Mouse (Mus musculus) kidney, embryonic 16.5 days (tissue): ENCODE measurements around the gene Gm3336. TPM values are rescaled to one million over a fixed set of nuclear protein-coding genes. Genes with fewer than 3 reads are reported as not detected.

ENCODE experiments used
- ATAC-seq: fragments of 200-750 bp; cut with Nextera tagmentation; 2 replicates; pipeline ENCODE4 v1.8.0; 2017; ENCODE audit warnings: moderate TSS enrichment; ENCODE audit not compliant: low FRiP score, low TSS enrichment
- H3K27ac ChIP-seq: fragments of 300-500 bp; sonication (generic); 2 replicates; pipeline ENCODE4 v1.5.1; 2014; ENCODE audit warnings: low read length
- H3K27me3 ChIP-seq: fragments of 300-500 bp; sonication (generic); 2 replicates; pipeline ENCODE4 v1.6.1; 2014; ENCODE audit warnings: low read length, control low read depth, mixed read lengths; ENCODE audit not compliant: insufficient read depth
- H3K36me3 ChIP-seq: fragments of 300-500 bp; sonication (generic); 2 replicates; pipeline ENCODE4 v1.6.1; 2014; ENCODE audit warnings: low read length, control low read depth, mixed read lengths; ENCODE audit not compliant: insufficient read depth
- H3K4me1 ChIP-seq: fragments of 300-500 bp; sonication (generic); 2 replicates; pipeline ENCODE4 v1.6.1; 2014; ENCODE audit warnings: low read length, control low read depth, mixed read lengths; ENCODE audit not compliant: insufficient read depth
- H3K4me2 ChIP-seq: fragments of 300-500 bp; sonication (generic); replicated peaks from 2 replicates; pipeline ENCODE4 v1.6.1; 2014; ENCODE audit warnings: low read depth, low read length
- H3K4me3 ChIP-seq: fragments of 300-500 bp; sonication (generic); 2 replicates; pipeline ENCODE4 v1.5.1; 2014; ENCODE audit warnings: mild to moderate bottlenecking, low read length
- H3K9ac ChIP-seq: fragments of 300-500 bp; sonication (generic); replicated peaks from 2 replicates; pipeline ENCODE4 v1.6.1; 2014; ENCODE audit warnings: low read length
- H3K9me3 ChIP-seq: fragments of 300-500 bp; sonication (generic); 2 replicates; pipeline ENCODE4 v1.6.1; 2016; ENCODE audit warnings: low read length, control low read depth
- WGBS: fragments of 180-500 bp; shearing (Covaris S2); extraction: QIAGEN DNeasy Blood & Tissue Kit; methylation state at CpG from one replicate; pipeline ENCODE4 v1.1.7; 2014; 5-methylcytosine and 5-hydroxymethylcytosine counted together
- polyA plus RNA-seq: library from polyadenylated mRNA; unstranded; fragments of >200 nt; fragmentation: Nextera tagmentation; extraction: Ambion mirVana; gene quantifications from 2 replicates; pipeline ENCODE4 v1.2.1, GENCODE M21; 2015

Gm3336 gene
- polyA plus RNA-seq, 1 experiment from 2014 or later = 0.52 TPM

GRCm38 (mm10) chr8:70766571-70767440, 48.5 kb downstream of the Gm3336 start:
- Histone ChIP-seq H3K27ac (peak overlapping the region; percentile 76), H3K27me3 (no peaks in the 10 kb centered on the region), H3K4me2 (peak overlapping the region; percentile 92), H3K9me3 (no peaks in the 10 kb centered on the region), H3K36me3 (peaks cover 36% of the 10 kb centered on the region), H3K4me3 (peak overlapping the region; percentile 57), H3K9ac (peak overlapping the region; percentile 70), H3K4me1 (peaks cover 21% of the 10 kb centered on the region)
- 8% methylated on average over 21 of the region's 21 CpGs for WGBS
- ATAC-seq = peak; percentile 80

- H3K9me3 ChIP-seq = no peaks in the 10 kb centered on the region
- no peak overlapping the region for H3K4me2 ChIP-seq
- H3K4me1 ChIP-seq = peaks cover 21% of the 10 kb centered on the region
- ATAC-seq = no peak
- H3K27ac ChIP-seq = peak overlapping the region; percentile 76; the same call in 1 of the 2 replicates
- 73% methylated on average over 6 of the region's 6 CpGs for WGBS
- peaks cover 42% of the 10 kb centered on the region for H3K36me3 ChIP-seq
- no peaks in the 10 kb centered on the region for H3K27me3 ChIP-seq
- H3K4me3 ChIP-seq = no peak overlapping the region
- no peak overlapping the region for H3K9ac ChIP-seq
Observed at GRCm38 (mm10) chr8:70767503-70767902, 49.2 kb downstream of the Gm3336 start.

- Histone ChIP-seq H3K4me1 (peaks cover 24% of the 10 kb centered on the region), H3K36me3 (peaks cover 44% of the 10 kb centered on the region), H3K27ac (no peak overlapping the region), H3K9ac (no peak overlapping the region), H3K27me3 (no peaks in the 10 kb centered on the region), H3K9me3 (no peaks in the 10 kb centered on the region), H3K4me2 (no peak overlapping the region), H3K4me3 (no peak overlapping the region)
- 94% methylated on average over 32 of the region's 32 CpGs for WGBS
- no peak for ATAC-seq
Observed at GRCm38 (mm10) chr8:70768231-70768776, 50.0 kb downstream of the Gm3336 start.

DNA sequence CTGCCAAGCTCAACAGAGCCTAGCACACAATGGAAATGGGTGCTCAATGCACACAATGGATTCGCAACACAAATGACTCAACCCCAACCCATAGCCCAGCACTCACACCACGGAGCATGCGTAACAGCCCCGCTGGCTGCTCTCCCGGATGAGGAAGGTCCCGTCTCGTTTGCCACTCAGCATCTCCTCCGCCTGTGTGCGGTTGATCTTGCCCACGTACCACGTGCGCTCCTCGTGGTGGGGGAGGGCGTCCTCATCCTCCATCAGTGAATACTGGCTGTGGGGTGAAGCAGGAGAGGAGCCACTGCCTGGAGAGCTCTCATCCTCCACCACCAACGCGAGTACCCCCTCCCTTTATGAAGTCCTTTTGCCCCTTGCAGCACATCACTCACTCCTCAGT, 50.6 kb downstream of the Gm3336 start:
- H3K27ac ChIP-seq = no peak overlapping the region
- WGBS = 83% methylated on average over 16 of the region's 16 CpGs
- no peak overlapping the region for H3K4me3 ChIP-seq
- peaks cover 45% of the 10 kb centered on the region for H3K36me3 ChIP-seq
- ATAC-seq = no peak
- H3K4me1 ChIP-seq = peaks cover 31% of the 10 kb centered on the region
- no peak overlapping the region for H3K4me2 ChIP-seq
- no peaks in the 10 kb centered on the region for H3K27me3 ChIP-seq
- no peak overlapping the region for H3K9ac ChIP-seq
- H3K9me3 ChIP-seq = no peaks in the 10 kb centered on the region

DNA sequence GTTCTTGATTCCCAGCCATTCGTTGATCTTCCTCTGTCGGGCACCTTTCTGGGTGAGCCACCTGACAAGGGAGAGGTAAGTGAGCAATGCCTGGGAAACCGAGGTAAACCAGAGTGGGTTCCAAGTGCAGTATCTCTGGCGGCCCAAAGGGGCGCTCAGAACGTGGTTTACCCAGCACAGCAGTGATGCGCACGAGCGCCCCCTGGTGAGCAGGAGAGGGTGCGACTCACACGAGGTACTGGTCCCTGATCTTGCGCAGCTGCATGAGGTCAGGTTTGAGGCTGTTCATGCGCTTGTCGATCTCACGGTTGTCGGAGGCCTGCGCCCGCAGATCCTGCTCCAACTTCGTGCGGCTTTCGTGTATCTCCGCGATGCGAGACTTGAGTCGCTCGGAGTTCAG, 51.0 kb downstream of the Gm3336 start:
- Histone ChIP-seq H3K9me3 (no peaks in the 10 kb centered on the region), H3K27ac (no peak overlapping the region), H3K4me2 (no peak overlapping the region), H3K36me3 (peaks cover 47% of the 10 kb centered on the region), H3K9ac (peak overlapping the region; percentile 22; the same call in 1 of the 2 replicates), H3K4me3 (no peak overlapping the region), H3K4me1 (peaks cover 35% of the 10 kb centered on the region), H3K27me3 (no peaks in the 10 kb centered on the region)
- 5% methylated on average over 26 of the region's 26 CpGs for WGBS
- peak; percentile 43; the same call in 1 of the 2 replicates for ATAC-seq

GRCm38 (mm10) chr8:70769858-70770257, 51.5 kb downstream of the Gm3336 start:
- Histone ChIP-seq H3K4me3 (no peak overlapping the region), H3K9ac (peak overlapping the region; percentile 22; the same call in 1 of the 2 replicates), H3K4me2 (no peak overlapping the region), H3K4me1 (peaks cover 39% of the 10 kb centered on the region), H3K9me3 (no peaks in the 10 kb centered on the region), H3K27me3 (no peaks in the 10 kb centered on the region), H3K27ac (no peak overlapping the region), H3K36me3 (peaks cover 51% of the 10 kb centered on the region)
- 75% methylated on average over 12 of the region's 12 CpGs for WGBS
- ATAC-seq = no peak

GRCm38 (mm10) chr8:70770748-70771147, 52.4 kb downstream of the Gm3336 start:
- Histone ChIP-seq H3K36me3 (peaks cover 51% of the 10 kb centered on the region), H3K4me3 (no peak overlapping the region), H3K27ac (no peak overlapping the region), H3K9me3 (no peaks in the 10 kb centered on the region), H3K27me3 (no peaks in the 10 kb centered on the region), H3K4me1 (peaks cover 41% of the 10 kb centered on the region), H3K9ac (no peak overlapping the region), H3K4me2 (no peak overlapping the region)
- ATAC-seq = no peak
- 94% methylated on average over 13 of the region's 13 CpGs for WGBS

DNA sequence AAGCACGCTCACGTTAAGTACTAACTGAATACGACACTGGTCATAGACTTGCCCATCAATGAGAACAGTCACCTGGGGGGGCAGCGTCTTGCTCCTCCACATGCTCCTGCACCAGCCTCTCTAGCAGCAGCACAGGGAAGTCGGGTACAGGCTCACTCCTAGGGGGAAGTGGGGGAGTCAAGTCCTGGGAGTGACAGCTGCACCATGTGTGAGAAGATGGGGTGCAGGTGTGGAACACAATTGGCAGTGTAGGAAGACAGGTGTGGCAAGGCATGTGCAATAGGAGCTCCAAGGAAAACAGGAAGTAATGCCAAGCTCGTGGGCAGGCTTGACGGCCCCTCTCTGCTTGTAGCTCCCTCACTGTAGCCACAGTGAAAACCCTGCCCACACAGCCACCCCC, 52.9 kb downstream of the Gm3336 start:
- peaks cover 41% of the 10 kb centered on the region for H3K4me1 ChIP-seq
- H3K4me2 ChIP-seq = no peak overlapping the region
- peaks cover 51% of the 10 kb centered on the region for H3K36me3 ChIP-seq

GRCm38 (mm10) chr8:70772075-70772474, 53.7 kb downstream of the Gm3336 start:
- no peaks in the 10 kb centered on the region for H3K9me3 ChIP-seq
- H3K36me3 ChIP-seq = peaks cover 51% of the 10 kb centered on the region
- no peaks in the 10 kb centered on the region for H3K27me3 ChIP-seq
- 92% methylated on average over 13 of the region's 13 CpGs for WGBS
- H3K4me3 ChIP-seq = no peak overlapping the region
- no peak overlapping the region for H3K4me2 ChIP-seq
- ATAC-seq = no peak
- no peak overlapping the region for H3K27ac ChIP-seq
- peak overlapping the region; percentile 19; the same call in 1 of the 2 replicates for H3K9ac ChIP-seq
- peaks cover 33% of the 10 kb centered on the region for H3K4me1 ChIP-seq

More for the DNA sequence above, 52.9 kb downstream of the Gm3336 start:
- H3K9ac ChIP-seq = no peak overlapping the region
- ATAC-seq = no peak
- H3K27me3 ChIP-seq = no peaks in the 10 kb centered on the region
- no peak overlapping the region for H3K27ac ChIP-seq
- H3K9me3 ChIP-seq = no peaks in the 10 kb centered on the region
- 81% methylated on average over 7 of the region's 7 CpGs for WGBS
- H3K4me3 ChIP-seq = no peak overlapping the region
